Mouse (Mus musculus): Measurements from ENCODE around the gene Ankrd13a.

Ankrd13a gene

DNA sequence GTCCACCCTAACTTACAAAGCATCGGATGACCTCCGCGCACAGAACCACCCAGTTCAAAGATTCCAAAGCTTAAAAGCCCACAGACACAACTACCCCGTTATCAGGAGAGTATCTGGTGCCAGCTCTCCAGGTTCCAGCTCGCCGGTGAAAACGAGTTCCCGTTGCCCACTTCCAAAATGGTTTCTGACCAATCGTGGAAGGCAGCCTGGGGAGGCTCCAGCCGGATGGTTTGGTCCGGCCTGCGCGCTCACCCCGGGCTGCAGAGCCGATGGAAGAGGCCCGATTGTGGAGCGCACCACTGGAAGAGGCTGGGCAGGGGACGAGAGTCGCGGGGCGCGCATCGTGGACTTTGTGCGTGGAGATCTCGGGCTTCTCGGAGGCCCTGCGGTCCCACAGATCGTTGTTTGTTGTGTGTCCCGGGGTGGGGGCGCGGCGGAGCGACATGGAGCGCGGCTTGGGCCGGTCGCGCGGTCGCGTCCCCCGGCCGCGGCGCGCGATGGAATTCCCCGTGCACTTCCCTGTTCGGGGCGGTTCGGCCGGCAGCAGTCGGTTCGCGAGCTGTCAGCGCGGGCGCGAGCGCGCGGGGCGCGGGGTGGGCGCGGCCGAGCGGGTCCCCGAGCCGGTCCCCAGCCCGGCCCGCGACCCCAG, at the start of gene Ankrd13a:
TSS of gene Ankrd13a (plus strand) at position 275 of the 649 bp plus-strand sequence.
- peak; percentile 90 for DNase-seq (ENCODE audit: low spot score)

DNA sequence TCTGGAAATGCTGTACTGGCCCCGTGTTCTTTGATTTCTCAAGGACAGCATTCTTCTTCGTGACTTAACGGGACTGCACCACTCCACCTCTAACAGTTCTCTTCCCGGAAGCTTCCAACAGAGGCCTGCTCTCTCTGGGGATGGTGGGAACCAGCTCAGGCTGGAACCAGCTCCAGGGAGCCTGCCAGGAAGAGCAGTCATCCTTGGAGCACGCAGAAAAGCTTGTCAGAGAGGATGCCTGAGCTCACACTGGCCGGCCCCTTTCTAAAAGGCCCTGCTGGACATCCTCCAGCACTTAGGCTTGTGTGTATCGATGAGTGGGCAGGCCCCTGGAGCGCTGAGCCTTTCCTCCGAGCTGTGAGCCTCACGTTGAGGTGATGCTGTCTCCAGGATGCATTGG, 46.3 kb upstream of the Ankrd13a start:
- DNase-seq (ENCODE audit: low spot score), result peak; percentile 39

DNA sequence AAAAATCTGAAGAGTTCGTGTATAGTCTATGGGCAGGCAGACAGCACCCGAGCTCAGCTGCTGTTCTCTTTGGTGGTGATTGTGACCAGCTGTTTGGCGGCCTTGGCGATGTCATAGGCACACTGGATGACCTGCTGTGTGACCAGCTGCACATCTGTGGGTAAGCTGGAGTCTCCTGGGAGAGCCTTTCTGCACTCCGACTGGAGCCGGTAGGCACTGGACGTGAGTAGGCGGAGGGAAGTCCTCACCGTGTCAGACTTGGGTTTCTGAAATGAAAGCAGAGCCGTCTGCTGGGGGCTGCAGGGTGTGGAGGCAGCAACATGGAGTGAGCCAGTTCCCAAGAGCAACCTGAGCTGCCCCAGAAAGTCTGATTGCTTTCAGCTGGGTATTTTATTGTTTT, 44.3 kb upstream of the Ankrd13a start:
- DNase-seq (ENCODE audit: low spot score), result no peak

DNA sequence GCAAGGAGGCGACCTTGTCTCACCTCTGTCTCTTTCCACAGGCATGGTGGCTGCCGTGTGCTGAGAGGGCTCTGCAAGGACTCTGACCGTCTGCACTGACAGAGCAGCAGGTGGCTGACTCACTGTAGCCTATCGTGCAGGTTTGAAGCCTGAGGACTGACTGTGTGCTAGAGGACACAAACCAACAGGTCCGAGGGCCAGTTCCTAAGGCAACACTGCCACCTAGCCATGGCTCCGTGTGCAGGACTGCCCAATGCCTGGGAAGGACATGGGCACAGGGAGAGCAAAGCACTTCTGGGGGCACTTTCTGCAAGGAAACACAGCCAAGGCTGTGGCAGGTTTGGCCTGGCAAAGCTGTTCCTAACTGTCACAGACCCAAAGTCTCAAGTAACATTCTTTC, 43.0 kb upstream of the Ankrd13a start:
- no peak for DNase-seq (ENCODE audit: low spot score)

DNA sequence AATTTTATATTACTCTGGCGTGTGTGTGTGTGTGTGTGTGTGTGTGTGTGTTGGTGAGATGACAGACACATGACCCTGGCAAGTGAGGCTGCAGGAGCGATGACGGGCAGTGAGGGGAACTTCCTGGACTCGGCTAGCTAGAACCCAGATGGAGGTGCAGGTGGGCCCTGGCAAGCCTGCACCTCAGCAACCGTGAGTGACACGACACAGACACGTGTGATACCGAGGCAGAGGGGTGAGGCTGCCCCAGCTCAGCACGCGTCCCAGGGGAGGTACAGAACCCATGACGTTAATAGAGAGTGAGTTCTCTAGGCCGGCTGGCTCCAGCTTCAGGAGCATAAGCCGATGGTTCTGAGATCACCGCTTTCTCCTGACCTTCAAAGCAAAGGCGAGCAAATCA, 42.5 kb upstream of the Ankrd13a start:
- no peak for DNase-seq (ENCODE audit: low spot score)

DNA sequence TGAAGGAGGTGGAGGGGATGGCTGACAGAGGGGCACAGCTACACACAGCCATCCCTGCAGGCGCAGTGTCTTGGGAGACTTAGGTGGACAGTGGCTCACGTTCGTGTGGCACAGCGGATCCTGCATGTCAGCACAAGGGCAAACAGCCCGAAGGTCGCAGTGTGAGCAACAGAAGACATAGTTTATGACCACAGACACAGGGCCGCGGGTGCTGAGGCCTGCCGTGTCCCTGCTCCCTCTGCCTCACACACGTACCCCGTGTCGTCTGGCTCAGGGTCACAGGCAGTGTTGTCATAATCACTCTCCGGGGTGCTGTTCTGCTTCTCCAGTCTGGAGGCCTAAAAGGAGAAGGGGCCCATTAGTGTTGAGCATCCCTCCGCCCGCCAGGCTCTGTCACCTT, 40.9 kb upstream of the Ankrd13a start:
- no peak for DNase-seq (ENCODE audit: low spot score)

DNA sequence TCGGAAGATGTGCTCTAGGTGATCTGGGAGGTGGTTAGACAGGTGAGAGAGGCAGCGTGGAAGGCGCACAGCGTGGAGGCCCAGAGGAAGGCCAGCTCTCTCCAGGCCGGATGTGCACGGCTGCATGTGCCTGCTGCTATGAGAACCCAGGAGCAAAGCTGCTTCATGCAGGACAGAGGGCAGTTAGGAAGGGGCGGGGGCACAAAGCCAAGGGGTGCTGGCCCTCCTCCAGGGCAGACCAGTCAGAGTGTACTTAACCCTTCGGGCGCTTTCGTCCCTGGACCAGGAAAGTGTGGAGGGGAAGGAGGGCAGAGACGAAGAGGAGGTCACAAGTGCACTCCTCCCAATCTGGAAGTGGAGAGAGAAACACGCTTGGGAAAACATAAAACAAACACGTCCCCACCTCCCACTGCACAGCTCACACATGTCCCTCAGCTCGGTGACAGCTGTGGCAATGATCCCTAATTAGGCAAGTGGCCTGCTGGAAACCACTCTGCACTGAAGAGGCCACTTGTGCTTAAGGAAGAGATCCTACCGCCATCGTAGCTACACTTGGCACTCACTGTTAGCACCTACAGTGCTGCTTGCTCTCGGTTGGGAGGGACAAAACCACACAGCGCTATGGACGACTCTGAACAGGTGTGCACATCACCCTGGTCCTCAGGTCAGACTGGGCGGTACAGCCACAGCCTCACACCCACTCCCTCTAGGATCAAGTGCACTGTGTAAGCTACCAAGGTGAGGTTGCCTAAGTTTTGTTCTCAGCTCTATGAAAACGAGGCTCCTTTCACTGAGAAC, 37.2 kb upstream of the Ankrd13a start:
- no peak for DNase-seq (ENCODE audit: low spot score)

DNA sequence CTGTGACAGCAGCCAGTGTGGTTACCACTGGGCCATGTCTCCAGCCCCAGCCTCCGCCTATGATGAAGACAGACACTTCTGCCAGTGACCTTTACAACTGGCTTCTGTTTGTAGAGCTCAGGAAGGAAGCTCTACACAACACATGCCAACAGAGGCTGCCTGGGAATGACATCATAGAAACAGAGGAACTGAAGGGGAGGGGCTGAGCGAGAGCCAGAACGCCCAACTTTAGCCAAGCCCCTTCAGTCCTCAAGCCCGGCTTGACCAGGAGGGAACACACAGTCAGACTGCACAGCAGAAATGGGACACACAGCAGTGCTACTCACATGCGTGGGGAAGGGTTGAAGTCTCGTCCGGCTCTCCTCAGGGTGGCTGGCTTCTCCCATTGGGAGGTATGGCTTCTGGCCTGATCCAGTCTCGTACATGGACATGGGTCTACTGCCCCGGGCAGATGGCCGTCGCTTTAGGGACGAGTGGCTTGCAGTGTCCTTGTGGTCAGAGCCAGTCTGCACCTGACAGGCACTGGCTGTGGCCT, 35.7 kb upstream of the Ankrd13a start:
- DNase-seq (ENCODE audit: low spot score), result no peak

DNA sequence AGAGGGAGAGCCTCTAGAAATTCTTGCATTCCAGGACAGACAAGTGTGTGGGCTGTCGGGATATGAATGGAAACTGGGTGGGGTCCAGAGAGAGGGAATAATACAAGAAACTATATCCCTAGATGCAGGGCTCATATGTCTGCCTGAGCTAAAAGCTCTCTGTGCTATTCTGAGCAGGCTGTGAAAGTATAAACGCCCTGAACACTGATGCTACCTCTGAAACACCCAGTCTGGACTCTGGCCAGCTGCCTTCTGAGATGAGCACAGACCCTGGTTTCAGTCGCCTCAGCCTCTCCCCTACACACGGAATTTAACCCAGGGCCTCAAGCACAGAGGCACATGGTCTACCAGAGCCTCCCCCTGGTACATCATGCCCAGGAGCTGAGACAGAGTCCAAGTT, 33.9 kb upstream of the Ankrd13a start:
- no peak for DNase-seq (ENCODE audit: low spot score)

DNA sequence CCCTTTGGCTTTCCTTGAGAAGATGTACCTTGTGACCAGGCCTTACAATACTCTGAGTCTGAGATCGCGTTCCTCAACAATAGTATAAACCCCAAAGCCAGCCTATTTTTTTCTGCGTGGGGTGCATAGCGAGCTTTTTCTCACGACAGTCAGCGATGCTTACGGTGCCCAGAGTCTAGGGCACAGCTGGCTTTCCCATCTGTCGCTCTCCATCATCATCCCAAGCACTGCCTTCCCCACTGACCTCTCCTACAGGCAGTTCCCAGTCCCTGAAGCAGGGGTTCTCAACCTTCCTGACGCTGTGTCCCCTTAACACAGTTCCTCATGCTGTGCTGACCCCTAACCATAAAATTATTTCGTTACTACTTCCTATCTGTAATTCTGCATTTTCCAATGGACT, 31.9 kb upstream of the Ankrd13a start:
- DNase-seq (ENCODE audit: low spot score), result no peak

DNA sequence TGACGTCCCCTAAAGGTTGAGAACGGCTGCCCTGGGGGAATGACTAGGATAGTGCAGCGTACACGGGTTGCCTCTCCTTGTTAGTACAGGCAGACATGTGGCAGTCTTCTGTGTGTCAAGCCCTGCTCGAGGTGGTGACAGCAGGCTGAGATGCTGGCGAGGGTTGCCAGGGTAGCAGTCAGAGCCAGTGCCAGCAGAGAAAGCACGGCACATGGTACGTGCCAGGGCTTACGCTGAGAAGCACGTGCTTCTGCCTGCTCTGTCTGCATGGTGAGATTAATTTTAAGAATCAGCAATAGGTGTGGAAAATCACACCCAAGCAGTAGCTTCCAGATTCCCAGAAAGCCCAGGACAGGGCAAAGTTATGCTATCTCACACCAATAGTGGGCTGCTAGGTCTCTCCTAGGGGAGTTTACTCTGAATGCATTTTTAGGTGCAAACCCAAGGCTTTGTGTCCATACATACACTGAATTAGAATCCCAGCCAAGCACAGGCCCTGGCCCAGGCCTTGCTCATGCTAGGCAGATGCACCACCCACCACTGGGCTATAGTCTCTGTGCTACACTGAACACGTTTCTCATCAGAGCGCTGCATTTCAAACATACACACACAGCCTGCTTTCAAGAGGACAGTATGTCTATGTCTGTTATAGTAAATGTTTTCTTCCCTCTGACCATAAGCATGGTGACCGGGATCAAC, 31.3 kb upstream of the Ankrd13a start:
- DNase-seq (ENCODE audit: low spot score), result no peak

DNA sequence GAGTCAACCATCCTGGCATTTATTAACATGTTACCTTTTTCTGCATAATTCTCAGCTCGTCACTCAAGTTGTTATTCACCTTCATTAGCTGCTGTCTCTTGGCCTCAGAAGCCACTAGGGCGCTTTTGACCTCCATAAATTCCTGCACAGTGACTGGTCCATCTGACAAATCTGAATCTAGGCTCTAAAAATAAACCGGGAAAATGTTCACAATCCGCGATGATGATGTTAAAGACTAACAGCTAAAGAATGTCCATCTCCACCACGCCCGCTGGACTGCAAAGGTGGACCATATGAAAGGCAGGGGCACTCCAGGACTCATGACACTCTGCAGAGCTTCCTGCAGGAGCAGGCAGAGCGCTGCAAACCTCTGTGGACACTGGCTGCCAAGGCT, 30.8 kb upstream of the Ankrd13a start:
- DNase-seq (ENCODE audit: low spot score), result no peak

DNA sequence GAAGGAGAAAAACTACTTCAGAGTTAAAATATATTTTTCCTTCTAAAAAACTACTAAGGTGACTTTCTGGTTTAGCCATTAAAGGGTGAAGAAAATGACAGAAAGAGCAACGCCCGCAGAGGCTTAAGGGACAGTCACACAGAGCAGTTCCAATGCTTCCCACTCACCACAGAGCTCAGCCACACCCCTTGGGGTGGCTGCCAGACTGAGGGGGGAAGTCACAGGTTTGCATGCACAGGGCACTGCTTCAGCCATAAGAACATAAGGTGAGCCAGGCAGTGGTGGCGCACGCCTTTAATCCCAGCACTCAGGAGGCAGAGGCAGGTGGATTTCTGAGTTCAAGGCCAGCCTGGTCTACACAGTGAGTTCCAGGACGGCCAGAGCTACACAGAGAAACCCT, 28.9 kb upstream of the Ankrd13a start:
- no peak for DNase-seq (ENCODE audit: low spot score)

DNA sequence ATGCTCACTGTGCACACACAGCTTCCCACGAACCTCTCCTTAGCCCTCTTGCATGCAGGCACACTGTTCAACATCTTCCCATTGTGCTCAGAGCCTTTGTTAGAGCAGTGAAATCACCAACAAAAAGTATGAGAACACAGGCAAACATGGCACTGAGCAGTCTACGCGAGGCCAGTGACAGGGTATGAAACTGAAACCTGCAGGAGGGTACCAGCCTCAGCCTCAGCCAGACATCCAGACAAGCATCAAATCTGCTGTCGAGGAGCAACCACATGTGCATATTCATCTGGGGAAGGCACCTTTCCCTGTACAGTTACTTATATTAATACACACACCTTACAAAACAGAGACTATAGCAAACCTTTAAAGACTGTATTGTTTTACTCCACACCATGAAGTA, 27.6 kb upstream of the Ankrd13a start:
- DNase-seq (ENCODE audit: low spot score), result no peak

DNA sequence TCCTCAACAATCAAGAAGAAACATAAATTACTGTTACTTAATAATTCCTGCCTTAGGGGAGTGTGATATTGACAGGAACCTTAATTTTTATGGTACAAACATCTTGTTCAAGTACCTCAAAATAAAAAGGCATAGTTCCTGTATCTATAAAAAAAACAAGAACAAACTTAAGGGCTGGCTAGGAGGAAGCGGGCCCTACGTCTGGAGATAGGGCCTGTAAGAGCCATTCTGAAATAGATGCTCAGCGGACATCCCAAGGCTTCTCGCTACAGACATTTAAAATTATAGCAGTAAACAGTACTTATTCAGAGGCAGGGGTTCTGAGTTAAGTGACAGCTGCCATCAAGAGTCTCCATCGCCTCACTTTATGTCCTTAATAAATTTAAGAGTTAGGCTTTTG, 27.0 kb upstream of the Ankrd13a start:
- DNase-seq (ENCODE audit: low spot score), result no peak

DNA sequence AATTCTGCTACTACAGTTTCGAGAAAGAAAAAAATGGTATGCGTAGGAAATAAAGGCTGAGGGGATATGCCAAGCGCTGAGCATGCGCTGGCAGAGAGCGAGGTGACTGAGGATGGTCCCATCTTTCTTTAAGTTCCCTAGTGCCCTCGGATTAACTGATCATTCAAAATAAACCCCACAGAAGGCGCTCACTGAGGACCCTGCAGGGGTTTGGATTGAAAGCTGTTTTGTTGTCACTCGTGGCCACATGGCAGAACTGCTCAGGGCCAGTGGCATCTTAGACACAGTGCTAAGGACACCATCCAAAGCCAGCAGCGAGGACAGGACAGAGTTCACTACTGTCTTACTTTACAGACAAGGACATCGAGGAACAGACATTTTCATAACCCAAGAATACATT, 24.2 kb upstream of the Ankrd13a start:
- DNase-seq (ENCODE audit: low spot score), result no peak

DNA sequence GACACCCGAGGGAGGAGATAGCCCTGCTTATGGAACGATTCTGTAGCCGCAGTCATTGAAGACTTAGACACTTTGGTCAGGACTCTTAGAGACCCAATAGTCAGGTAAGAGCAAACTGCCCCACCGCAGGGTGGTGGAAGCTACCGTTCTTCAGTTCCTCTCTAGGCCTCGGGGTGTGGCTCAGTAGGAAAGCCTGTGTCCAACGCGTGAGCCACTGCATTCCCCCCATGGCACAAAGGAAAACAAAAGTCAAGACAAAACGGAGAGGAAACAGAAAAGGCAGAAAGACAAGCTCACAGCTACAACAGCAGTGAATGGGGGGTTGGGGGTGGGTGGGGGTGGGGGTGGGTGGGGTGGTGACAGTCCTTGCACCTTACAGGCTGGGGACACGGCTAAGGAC, 22.1 kb upstream of the Ankrd13a start:
- DNase-seq (ENCODE audit: low spot score), result no peak

DNA sequence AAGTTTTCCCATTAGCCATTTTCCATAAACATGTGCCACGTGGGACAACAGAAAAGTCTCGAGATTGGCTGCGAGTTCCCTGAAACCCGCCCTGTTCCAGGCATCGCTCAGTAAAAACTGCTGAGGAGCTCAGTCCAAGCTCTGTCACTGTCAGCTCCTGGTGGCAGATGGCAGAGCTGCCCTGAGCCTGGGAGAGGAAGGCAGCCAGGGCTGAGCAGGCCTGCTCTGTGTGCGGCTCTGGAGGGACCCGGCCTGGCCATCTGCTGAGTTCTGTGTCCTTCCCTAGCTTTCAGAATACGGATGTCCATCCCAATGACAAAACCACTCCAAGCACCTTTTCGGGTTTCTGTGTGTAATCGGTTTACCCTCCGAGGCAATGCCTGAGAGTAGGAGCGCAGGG, 21.1 kb upstream of the Ankrd13a start:
- DNase-seq (ENCODE audit: low spot score), result no peak

DNA sequence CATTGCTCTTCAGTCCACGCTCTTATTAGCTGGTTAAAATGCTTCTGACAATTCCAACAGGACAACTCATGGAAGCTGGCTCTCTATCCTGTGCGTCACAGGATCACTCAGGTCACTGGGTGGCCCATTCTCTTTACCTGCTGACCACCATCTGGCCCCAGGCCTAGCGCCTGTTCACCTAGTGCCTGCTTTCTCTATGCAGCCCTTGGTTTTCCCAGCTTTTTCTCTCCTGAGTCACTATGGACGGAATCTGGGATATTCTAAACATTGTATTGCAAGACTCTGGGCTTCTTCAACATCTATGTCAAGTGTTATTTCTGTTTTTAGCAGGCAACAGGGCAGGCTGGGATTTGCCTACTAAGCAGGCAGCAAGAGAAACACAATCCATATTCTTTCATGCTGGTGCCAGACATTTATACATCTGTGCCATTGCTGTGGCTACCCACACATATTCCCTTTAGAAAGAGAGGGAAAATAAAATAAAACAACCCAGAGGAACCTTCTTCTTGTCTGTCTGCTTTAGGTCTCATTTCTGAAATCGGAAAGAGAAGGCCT, 14.9 kb upstream of the Ankrd13a start:
- no peak for DNase-seq (ENCODE audit: low spot score)

DNA sequence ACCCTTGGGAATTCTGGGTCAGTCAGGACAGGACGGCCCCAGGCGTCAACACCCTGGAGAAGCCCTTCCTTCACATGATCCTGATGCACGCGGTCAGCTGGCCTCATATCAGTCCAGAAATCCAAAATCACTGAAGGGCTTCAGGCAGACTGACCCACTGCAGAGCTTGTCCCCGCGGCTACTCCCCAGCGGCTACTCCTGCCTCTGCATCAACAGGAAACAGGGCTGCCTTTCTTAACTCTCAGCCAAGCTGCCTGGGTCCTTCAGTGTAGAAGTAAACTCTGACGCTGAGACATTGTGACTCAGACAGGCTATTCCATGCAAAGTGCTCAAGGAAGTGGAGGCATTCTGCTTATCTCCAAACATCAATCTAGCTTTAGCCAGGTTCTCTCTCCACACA, 12.5 kb upstream of the Ankrd13a start:
- DNase-seq (ENCODE audit: low spot score), result no peak

DNA sequence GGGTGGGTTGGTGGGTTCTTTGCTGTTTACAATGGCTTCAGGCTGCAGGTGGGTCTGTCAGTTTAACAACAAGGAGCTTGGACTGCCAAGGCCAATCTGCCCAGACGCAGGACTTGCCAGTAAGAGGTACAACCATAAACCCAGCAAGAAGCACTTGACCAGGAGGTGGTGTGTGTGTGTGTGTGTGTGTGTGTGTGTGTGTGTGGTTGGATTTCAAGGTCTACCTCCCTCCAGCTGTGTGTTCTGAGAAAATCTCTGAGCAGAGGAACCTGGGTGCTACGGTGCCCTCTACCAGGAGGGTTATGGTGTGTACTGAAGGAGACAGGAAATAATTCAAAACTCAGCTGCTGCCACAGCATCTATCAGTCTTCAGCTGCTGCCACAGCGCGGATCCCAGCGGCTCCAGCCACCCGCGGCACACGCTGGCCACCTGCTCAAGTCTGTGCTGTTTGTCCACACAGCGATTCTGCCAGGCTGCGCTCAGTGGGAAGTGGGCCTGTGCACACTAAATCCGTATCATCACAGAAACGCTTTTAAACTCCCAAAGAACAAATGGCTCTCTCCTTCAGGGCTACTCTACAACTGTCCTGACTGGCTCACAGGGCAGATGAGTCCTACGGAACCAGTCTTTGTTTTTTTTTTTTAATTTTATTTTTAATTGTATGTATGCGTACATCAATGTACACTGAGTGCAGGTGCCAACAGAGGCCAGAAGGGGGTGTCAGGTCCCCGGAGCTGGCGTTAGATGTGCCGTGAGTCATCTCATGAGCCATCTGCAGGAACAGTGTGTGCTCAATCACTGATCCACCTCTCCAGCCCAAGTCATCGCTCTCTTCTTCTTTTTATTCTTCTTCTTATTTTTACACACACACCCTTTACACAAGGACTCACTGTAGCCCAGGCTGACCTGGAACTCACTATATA, 9.4 kb upstream of the Ankrd13a start:
- no peak for DNase-seq (ENCODE audit: low spot score)

DNA sequence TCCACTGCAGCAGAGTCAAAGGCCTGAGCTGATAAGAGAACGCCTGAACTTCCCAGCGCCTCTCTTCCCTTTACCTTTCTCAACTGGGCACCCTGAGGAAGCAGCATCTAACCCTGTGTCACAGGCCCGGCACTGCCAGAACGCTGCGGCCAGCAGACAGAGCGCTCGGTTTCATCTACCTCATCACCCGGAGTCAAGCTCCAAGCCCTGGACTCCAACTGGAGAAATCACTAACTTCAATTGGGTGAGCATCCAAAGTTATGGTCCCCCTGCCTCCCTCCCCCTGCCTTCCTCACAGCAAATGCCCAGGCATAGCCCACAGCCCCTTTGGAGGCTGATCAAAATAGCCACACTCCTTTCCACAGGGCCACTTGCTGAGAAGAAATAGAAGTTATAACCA, 7.8 kb upstream of the Ankrd13a start:
- DNase-seq (ENCODE audit: low spot score), result no peak
